16 mouse cellular contexts compared by ENCODE assay signal in the genomic region with DNA sequence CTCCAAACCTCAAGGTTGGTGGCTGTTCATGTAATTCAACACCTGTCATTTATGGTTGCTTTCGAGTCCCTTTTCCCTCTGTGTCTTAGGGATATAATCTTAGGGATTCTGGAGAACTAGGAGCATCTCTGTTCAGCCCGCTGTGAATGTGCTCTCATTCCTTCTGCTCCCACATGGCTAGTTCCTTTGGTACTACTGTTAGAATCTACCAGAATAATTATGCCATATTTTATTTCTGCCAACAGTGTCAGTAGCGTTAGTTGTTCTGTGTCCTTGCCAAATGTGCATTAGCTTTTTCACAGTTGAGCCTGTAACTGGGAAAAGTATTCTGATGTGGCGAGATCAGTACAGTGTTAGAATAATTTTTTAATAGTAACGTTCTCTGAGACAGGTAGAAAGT.
"Had no signal": no experiment of that assay in that cellular context is flagged by ENCODE, and none has a peak within 500 bp of the region (broad histone marks: within the 10 kb centered on the region; RNA-seq: fewer than 3 reads in every experiment).

No protein-coding gene starts in this region.

- ATAC-seq: forebrain, postnatal 0 days; hindbrain, postnatal 0 days; intestine, embryonic 16.5 days; liver, embryonic 12.5 days had no signal

- DNase-seq: forebrain, postnatal 0 days; gastrocnemius, postnatal 14 days; gastrocnemius, postnatal 36 days; heart, adult 11 months; heart, adult 2 months; heart, postnatal 14 days; heart, postnatal 36 days; kidney, adult 11 months; kidney, adult 2 months; kidney, adult 9 months; kidney, postnatal 14 days; kidney, postnatal 36 days; left cerebral cortex, postnatal 4 days had no signal
